Mouse (Mus musculus) cerebellum, adult (tissue): ENCODE measurements around the gene Hspb2.

Source experiments
- ATAC-seq: cut with Nextera tagmentation; 2 replicates; pipeline ENCODE4 v1.9.2; 2017; ENCODE audit warnings: mild to moderate bottlenecking, moderate library complexity, mixed read lengths; ENCODE audit not compliant: insufficient number of reproducible peaks, low FRiP score, low TSS enrichment

The Hspb2 gene

GRCm38 (mm10) chr9:50723406-50723805, 28.7 kb downstream of the Hspb2 start:
- no peak for ATAC-seq

DNA sequence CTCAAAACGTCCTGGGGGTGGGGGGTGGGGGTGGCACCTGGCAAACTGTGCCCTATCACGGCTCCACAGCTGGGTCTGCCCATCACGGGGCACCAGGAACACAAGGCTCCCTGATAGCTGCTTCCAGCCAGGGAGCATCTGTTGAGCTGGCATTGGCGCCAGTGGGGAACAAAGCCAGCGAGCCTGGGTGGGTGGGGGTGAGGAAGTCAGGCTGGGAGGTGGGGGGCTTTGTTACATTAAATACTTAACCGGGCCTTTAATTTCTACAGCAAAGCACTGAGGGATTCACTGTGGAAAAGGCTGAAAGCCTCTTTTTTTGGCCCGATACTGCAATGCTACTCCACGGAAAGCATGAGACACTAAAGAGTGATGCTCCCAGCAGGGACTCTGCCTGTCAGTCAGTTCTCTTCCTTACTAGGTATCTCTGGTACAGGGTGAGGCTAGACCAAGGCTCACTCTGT, 29.7 kb downstream of the Hspb2 start:
- ATAC-seq: no peak

DNA sequence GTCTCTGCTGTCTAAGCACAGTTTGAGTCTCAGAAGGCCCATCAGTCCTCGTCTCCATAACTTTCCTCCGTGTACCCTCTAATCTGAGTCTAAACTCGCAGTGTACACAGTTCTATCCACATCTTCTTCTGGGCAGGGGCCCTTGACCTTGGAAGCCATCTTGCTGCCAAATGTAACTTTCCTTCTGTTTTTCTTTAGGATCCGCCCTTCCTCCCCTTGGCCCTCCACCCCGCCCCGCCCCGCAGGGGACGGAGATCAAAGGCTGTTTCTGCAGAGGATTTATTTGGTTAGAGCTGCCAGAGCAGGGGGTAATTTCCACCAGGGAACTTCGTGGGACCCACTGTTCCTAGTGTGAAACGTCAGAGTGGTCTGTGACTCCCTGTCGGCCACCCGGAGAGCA, 31.1 kb downstream of the Hspb2 start:
- no peak for ATAC-seq

DNA sequence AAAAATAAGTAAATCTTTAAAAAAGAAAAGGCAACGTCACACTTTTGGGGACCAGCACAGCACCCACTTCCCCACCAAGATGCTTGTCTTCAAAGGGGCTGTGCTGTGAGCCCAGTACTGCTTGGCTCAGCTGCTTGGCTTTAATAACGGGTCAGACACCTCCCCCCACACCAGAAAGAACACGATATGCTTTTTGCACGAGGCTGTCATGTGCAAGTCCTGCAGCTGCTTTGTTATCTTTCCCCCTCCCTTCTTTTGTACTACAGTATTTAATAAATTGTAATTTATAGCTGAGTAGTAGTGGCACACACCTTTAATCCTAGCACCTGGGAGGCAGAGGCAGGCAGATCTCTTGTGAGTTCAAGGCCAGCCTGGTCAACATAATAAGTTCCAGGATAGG, 33.3 kb downstream of the Hspb2 start:
- ATAC-seq: no peak

- no peak for ATAC-seq
Measured at GRCm38 (mm10) chr9:50714188-50714587, 38.0 kb downstream of the Hspb2 start.

GRCm38 (mm10) chr9:50711337-50711736, 40.8 kb downstream of the Hspb2 start:
- no peak for ATAC-seq

DNA sequence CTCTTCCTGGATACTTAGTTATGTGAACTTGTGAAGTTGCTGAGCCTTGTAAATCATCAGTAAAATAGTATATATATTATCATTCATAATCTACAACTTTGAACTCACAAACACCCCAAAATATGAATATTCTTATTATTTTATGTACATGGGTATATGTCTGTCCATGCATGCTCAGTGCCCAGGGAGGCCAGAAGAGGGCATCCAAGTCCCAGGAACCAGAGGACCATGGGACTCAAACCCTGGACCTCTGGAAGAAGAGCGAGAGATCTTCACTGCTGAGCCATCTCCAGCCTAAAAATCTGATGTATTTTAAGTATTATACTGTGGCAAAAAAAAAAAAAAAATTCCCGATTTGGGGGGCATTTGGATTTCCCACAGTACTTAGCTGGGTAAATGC, 43.0 kb downstream of the Hspb2 start:
- ATAC-seq: no peak

DNA sequence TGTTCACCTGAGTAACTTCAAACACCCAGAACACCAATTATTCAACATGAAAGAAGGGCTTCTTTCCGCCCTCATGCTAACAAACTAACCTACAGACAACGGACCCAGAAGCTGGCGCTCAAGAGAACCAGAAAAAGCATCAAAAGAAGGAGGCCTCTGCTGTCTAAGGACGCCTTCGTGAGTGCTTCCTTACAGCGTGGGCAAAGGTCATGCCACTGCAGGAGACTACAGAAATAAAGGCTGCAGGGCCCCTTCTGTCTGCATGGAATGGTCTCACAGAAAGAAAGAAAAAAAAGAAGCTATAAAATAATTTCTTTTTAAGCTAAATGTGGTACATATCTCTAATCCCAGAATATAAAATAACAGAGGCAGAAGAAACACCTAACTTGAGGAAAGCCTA, 47.2 kb downstream of the Hspb2 start:
- ATAC-seq: no peak
